Mouse (Mus musculus): ENCODE results near the gene Etv3.
"Not testable (repeated sequence)": the region's sequence is repeated elsewhere in the genome, so short reads cannot be mapped to it uniquely, and the experiment has no call there.

Gene Etv3

DNA sequence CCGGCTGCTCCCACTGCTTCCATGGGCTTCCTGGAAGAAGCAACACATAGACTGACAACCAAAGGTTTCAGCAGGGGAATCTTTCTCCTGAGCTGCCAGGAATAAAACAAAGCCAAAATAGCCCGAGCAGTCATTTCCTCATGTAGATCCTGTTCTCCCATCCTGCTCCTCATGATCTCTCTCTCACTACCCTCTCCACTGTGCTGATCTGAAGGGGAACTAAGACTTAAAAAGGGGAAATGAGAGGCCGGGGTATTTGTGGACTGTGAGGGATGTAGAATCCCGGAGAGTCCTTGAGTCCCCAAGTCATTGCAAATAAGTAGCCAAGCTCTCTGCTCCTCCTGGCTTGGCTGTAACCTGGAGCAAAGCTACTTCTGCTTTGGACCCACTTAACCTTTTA, 4.1 kb upstream of the Etv3 start:
- no peak for DNase-seq

DNA sequence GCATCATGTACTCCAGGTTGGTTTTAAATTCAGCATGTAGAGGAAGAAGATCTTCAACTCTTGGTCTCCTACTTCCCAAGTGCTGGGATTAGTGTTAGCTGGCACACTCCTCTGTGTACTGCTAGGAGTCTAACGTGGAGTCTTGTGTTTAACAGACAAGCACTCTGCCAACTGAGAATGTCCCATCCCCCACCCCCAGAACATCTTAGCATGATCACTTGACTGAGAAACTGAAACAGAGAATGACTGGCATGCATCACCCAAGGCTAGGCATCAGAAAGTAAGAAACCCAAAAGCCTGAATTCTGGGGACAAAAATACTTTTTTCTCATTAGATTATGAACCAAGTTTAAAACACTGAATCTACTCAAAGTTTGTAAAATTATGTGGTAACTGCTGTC, 3.4 kb upstream of the Etv3 start:
- no peak for DNase-seq

DNA sequence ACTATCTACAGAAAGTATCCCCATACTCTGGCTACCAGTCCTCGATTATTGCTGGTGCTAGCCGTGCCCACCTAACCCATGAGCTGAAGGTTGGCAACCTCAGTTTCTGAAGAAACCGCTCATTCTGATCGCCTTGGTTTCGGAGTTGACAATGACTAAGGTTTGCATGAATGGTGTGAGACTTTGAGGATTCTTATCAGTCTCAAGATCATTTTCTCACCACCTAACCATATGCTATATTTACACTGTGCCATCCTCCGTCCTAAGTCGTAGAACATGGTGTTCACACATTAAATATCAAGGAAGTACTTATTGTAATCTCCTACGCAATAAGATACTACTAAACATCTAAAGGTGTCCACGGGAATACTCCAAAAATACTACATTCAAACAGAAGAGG, 1.5 kb upstream of the Etv3 start:
- DNase-seq = no peak

DNA sequence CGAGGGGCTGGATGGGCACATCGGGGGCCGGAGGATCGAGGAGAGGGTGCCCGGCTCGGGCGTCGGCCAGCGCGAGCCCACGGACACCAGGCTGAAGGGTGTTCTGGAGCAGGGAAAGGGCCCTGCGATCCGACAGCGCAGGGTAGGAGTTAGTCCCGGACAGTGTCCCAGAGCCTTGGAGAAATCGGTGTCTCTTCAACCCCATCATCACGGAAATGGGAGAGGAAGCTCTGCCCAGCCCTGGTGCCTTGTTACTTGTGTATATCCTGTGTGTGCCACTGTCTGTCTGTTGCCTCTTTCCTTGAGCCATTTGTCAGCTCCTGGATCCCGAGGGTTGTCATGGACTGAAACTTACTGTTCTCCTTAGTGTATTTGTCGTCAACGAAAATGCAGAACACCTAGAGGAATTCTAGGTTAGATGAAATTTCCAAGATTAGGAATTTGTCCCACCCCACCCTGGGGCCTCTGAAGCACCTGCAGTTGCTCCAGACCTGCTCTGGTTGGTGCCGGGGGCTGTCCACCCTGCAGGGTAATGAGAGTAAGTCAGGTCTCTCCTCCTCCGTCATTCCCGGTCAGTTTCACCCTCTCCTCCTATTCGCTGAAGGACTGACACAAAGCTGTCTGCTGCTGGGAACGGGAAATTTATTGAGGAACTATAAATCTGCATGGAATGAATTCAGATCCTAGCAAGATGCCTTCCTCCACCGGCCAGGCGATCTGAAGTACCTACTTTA, 797 bp downstream of the Etv3 start:
- peak; percentile 25 for DNase-seq

- DNase-seq = no peak
Measured at GRCm38 (mm10) chr3:87527139-87527538, 1.9 kb downstream of the Etv3 start.

- DNase-seq = no peak
Measured at GRCm38 (mm10) chr3:87528021-87528420, 2.8 kb downstream of the Etv3 start.

- no peak for DNase-seq
Measured at GRCm38 (mm10) chr3:87528841-87529240, 3.6 kb downstream of the Etv3 start.

DNA sequence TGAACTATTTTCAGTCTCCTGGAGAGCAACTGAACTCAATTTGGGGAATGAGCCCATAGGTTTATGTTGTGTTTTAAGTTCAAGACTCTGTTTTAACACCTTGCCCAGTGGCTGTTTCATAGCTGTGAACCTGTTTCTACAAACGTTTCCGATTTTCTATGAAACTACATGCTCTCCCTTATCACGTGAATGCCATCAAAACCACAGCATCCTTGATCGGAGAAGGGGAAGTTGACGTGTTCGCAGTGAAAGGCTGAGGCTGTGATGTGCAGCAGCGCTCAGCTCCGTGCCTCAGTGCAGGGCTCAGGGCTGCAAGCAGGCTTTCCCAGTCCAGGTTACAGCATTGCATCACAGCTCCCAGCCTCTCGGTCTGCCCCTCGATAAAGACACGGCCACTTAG, 4.4 kb downstream of the Etv3 start:
- DNase-seq = no peak

- DNase-seq = no peak
Measured at GRCm38 (mm10) chr3:87530234-87530633, 5.0 kb downstream of the Etv3 start.

- DNase-seq = no peak
Measured at GRCm38 (mm10) chr3:87533667-87534378, 8.6 kb downstream of the Etv3 start.

GRCm38 (mm10) chr3:87538034-87538433, 12.8 kb downstream of the Etv3 start:
- DNase-seq = no peak

GRCm38 (mm10) chr3:87540028-87540675, 14.9 kb downstream of the Etv3 start:
- DNase-seq = no peak

- DNase-seq = no peak
Measured at GRCm38 (mm10) chr3:87540714-87541113, 15.5 kb downstream of the Etv3 start.

- no peak for DNase-seq
Measured at GRCm38 (mm10) chr3:87542481-87543215, 17.4 kb downstream of the Etv3 start.

- no peak for DNase-seq
Measured at GRCm38 (mm10) chr3:87545554-87545953, 20.3 kb downstream of the Etv3 start.

DNA sequence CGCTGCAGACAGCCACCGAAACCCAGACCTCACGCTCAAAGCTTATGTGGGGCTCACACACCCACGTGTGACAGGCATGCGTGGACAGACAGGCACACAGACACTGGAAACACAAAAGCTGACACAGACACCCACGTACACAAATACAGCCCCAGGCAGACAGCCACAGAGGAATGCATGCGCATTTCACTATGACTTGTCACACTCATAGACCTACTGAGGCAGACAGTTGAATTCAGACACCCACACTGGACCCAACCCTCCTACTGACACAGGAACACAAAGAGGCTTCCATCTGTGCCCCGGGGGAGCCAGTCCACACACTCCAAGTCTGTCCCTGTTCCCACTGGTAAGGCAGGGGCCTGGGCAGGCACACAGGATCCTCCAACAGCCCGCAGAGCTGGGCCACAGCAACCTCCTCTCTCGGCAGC, 21.1 kb downstream of the Etv3 start:
- DNase-seq = no peak

DNA sequence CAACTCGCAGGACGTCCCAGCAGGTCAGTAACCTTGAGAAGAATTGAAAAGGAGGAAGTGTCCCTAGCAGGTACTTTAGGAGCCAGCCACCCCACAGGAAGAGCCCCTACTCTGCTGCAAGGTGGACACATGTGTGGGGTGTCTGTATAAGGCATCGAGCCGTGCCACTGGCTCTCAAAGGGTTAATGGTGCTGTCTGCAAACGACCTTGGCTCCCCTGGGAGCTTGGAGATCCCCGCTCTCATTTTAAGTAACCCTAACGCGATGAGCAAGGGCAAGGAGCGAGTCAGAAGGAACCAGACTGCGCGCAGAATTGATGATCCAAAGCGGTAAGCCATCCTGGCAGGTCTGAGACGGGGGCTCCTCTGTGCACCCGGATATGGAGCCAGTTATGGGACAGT, 24.7 kb downstream of the Etv3 start:
- no peak for DNase-seq

GRCm38 (mm10) chr3:87552327-87552726, 27.1 kb downstream of the Etv3 start:
- no peak for DNase-seq

- no peak for DNase-seq
Measured at GRCm38 (mm10) chr3:87553196-87553935, 28.2 kb downstream of the Etv3 start.

GRCm38 (mm10) chr3:87554859-87555258, 29.7 kb downstream of the Etv3 start:
- not testable (repeated sequence) for DNase-seq

DNA sequence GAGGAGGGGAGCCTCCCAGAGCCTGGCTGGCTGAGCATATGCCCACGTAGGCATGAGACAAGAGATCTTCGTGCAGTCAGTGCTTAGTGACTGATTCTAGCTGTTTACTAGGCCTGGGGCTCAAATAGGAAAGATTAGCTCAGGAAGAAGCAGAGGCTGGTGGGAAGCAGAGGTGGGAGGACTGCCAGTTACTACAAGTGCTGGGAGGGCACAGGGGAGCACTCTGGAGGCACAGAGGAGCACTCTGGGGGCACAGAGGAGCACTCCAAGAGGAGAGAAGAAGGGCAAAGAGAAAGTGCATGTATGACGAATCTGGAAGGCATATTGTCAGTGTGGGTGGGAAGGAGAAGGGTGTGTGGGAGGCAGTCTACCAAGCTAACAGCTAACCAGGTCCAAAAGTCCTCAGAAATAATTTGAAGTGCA, 30.9 kb downstream of the Etv3 start:
- no peak for DNase-seq

DNA sequence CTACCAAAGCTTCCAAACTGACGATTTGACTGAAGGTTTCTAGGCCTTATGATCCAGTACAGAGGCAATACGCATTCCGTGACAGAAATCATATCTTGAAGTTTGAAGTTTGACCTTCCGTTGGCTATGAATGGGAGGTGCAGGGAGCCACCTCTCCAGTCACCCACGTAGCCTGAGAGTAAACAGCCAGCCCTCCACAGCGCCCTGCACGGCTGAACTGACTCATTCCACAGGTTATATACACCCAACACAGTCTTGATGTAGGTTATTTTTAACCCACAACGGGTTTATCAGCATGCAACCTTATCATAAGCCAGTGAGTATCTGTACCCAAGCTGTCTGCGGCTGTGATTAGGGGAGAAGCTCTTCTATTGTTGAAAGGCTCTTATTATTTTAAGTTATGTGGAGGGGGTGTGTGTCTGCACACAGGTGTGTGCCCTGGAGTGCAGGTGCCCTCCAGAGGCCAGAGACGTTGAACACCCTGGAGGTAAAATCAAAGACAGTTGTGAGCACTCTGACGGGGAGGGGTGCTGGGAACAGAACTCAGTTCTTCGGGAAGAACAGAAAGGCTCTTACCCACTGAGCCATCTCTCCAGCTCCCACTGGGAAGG, 31.6 kb downstream of the Etv3 start:
- DNase-seq = no peak
